Mouse (Mus musculus) neural tube, embryonic 11.5 days (tissue): ENCODE measurements around the gene Fgr. TPM values are rescaled to one million over a fixed set of nuclear protein-coding genes. Genes with fewer than 3 reads are reported as not detected.

Experiments used
- ATAC-seq: fragments of 200-750 bp; cut with Nextera tagmentation; 2 replicates; pipeline ENCODE4 v1.8.0; 2017; ENCODE audit warnings: moderate number of reproducible peaks, mild to moderate bottlenecking, moderate TSS enrichment, moderate library complexity; ENCODE audit not compliant: insufficient read depth, low FRiP score, low TSS enrichment
- DNase-seq: peaks from one replicate; pipeline ENCODE4 v3.0.0-alpha.2; 2015; ENCODE audit warnings: low spot score
- H3K27ac ChIP-seq: fragments of 300-500 bp; sonication (generic); 2 replicates; pipeline ENCODE4 v1.5.1; 2014; ENCODE audit warnings: low read depth, mild to moderate bottlenecking, low read length
- H3K27me3 ChIP-seq: fragments of 300-500 bp; sonication (generic); 2 replicates; pipeline ENCODE4 v1.6.1; 2014; ENCODE audit warnings: mild to moderate bottlenecking, low read length, mixed read lengths; ENCODE audit not compliant: control insufficient read depth, insufficient read depth
- H3K36me3 ChIP-seq: fragments of 300-500 bp; sonication (generic); 2 replicates; pipeline ENCODE4 v1.6.1; 2014; ENCODE audit warnings: mild to moderate bottlenecking, low read length, moderate library complexity, mixed read lengths; ENCODE audit not compliant: control insufficient read depth, insufficient read depth
- H3K4me1 ChIP-seq: fragments of 300-500 bp; sonication (generic); 2 replicates; pipeline ENCODE4 v1.6.1; 2014; ENCODE audit warnings: low read length, mixed read lengths; ENCODE audit not compliant: control insufficient read depth, insufficient read depth
- H3K4me2 ChIP-seq: fragments of 300-500 bp; sonication (generic); 2 replicates; pipeline ENCODE4 v1.6.1; 2014; ENCODE audit warnings: low read depth, mild to moderate bottlenecking, moderate library complexity
- H3K4me3 ChIP-seq: fragments of 300-500 bp; sonication (generic); 2 replicates; pipeline ENCODE4 v1.5.1; 2014; ENCODE audit warnings: low read depth, low read length
- H3K9ac ChIP-seq: fragments of 300-500 bp; sonication (generic); 2 replicates; pipeline ENCODE4 v1.6.1; 2014; ENCODE audit warnings: mild to moderate bottlenecking, low read length
- H3K9me3 ChIP-seq: fragments of 300-500 bp; sonication (generic); 2 replicates; pipeline ENCODE4 v1.6.1; 2016; ENCODE audit warnings: low read length; ENCODE audit not compliant: control insufficient read depth
- WGBS: fragments of 180-500 bp; shearing (Covaris S2); extraction: QIAGEN DNeasy Blood & Tissue Kit; methylation state at CpG from one replicate; pipeline ENCODE4 v1.1.7; 2014; 5-methylcytosine and 5-hydroxymethylcytosine counted together
- polyA plus RNA-seq: library from polyadenylated mRNA; unstranded; fragments of >200 nt; fragmentation: Nextera tagmentation; extraction: Ambion mirVana; gene quantifications from 2 replicates; pipeline ENCODE4 v1.2.1, GENCODE M21; 2014

Gene Fgr
- polyA plus RNA-seq, 1 experiment from 2014 or later: 0.24 TPM

- no peak overlapping the region for H3K4me2 ChIP-seq
- no peak for DNase-seq
- H3K4me3 ChIP-seq: no peak overlapping the region
- no peaks in the 10 kb centered on the region for H3K9me3 ChIP-seq
- no peak overlapping the region for H3K9ac ChIP-seq
- WGBS: 37% methylated on average over 11 of the region's 11 CpGs
- H3K36me3 ChIP-seq: no peaks in the 10 kb centered on the region
- no peak for ATAC-seq
- H3K4me1 ChIP-seq: peaks cover 82% of the 10 kb centered on the region
- H3K27me3 ChIP-seq: no peaks in the 10 kb centered on the region
- no peak overlapping the region for H3K27ac ChIP-seq
These were observed 72.0 kb downstream of the Fgr start for GRCm38 (mm10) chr4:133045771-133046474.

GRCm38 (mm10) chr4:133046691-133047352 is 72.9 kb downstream of the Fgr start:
- no peak for DNase-seq
- Histone ChIP-seq H3K27ac (peak overlapping the region; percentile 63), H3K27me3 (no peaks in the 10 kb centered on the region), H3K36me3 (no peaks in the 10 kb centered on the region), H3K4me3 (no peak overlapping the region), H3K4me1 (peaks cover 82% of the 10 kb centered on the region), H3K4me2 (peak overlapping the region; percentile 22; the same call in 1 of the 2 replicates), H3K9me3 (no peaks in the 10 kb centered on the region), H3K9ac (peak overlapping the region; percentile 37; the same call in 1 of the 2 replicates)
- ATAC-seq: 0 out of 2 replicates have a peak, but pooled peaks have one; percentile 7
- WGBS: 29% methylated on average over 11 of the region's 12 CpGs

GRCm38 (mm10) chr4:133047353-133048105 is 73.6 kb downstream of the Fgr start:
- H3K4me2 ChIP-seq: peak overlapping the region; percentile 22; the same call in 1 of the 2 replicates
- H3K9ac ChIP-seq: peak overlapping the region; percentile 37
- H3K9me3 ChIP-seq: no peaks in the 10 kb centered on the region
- peak overlapping the region; percentile 63 for H3K27ac ChIP-seq
- H3K4me3 ChIP-seq: no peak overlapping the region
- H3K27me3 ChIP-seq: no peaks in the 10 kb centered on the region
- ATAC-seq (peak; percentile 29; the same call in 1 of the 2 replicates), DNase-seq (peak; percentile 80)
- 7% methylated on average over 16 of the region's 16 CpGs for WGBS
- H3K36me3 ChIP-seq: no peaks in the 10 kb centered on the region
- H3K4me1 ChIP-seq: peaks cover 81% of the 10 kb centered on the region

DNA sequence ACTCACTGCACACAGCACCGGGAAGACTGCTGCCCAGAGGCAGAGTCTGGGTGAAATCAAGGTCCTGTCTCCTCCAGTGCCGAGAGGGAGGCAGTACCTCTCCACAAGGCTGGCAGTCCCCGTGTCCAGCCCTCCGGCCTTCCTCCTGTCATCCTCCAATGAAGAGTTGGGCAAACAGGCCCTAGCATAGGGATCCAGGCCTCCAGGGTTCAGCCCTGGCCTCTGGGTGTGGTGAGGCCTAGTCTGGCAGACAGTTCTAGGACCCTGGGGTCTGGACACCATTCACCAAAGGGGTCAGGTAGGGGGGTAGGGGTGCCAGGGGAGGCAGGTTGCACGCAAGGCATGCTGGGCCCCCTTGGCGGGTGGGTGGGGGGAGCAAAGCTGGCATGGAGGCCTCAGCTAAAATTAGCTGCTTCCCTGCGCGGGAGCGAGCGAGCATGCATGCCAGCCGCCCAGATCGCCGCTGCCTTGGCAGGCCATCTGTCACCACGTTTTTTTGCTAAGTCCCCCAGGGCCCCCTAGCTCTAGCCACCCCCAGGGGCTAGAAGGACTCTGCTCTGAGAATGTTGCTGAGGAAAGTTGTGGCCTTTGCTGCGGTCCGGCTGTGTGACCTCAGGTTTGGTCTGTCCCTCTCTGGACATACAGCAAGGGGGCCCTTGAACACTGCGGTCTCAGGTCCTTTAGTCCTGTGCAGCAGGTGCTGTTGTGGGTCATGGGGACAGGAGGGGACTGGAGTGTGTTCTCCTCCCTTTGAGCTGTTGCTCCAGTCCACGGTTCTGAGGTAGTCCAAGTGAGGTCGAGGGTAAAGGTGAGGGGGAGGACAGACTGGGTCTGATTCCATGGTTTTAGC is 75.4 kb downstream of the Fgr start:
- H3K4me2 ChIP-seq: no peak overlapping the region
- no peaks in the 10 kb centered on the region for H3K9me3 ChIP-seq
- H3K27me3 ChIP-seq: no peaks in the 10 kb centered on the region
- WGBS: 69% methylated on average over 19 of the region's 19 CpGs
- ATAC-seq: no peak
- H3K4me1 ChIP-seq: peaks cover 64% of the 10 kb centered on the region
- peak overlapping the region; percentile 14 for H3K9ac ChIP-seq
- H3K36me3 ChIP-seq: no peaks in the 10 kb centered on the region
- DNase-seq: no peak
- no peak overlapping the region for H3K27ac ChIP-seq
- H3K4me3 ChIP-seq: no peak overlapping the region

DNA sequence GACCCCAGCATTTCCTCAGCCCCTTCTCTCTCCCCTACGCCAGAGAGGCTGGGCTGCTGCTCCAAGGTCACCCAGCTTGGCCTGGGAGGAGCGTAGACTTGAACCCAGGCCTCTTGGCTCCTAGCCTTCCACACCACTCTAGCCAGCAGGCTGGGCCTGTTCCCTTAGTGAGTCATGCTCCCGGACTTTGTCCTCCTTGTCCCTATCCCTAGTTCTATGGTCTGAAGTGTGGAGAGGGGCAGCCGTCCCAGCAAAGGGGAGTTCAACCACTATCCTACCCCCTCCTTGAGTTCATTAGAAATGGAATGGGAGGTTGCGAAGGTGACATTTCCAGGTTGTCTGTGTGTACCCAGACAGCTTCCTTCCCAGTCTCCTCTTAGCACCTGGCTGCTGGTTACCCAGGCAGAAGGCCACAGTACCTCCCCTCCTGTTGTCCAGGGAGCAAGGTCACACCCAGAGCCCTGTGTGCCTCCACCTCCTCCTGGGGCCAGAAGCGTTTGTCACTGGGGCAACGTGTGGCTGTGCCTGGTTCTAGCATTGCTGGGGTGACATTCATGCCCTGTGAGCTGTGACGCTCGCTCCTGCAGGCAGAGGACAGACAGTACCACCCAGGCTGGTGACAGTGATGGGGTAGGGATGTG is 76.4 kb downstream of the Fgr start:
- H3K27ac ChIP-seq: no peak overlapping the region
- H3K27me3 ChIP-seq: no peaks in the 10 kb centered on the region
- DNase-seq (no peak), ATAC-seq (no peak)
- H3K4me3 ChIP-seq: no peak overlapping the region
- peaks cover 54% of the 10 kb centered on the region for H3K4me1 ChIP-seq
- H3K4me2 ChIP-seq: no peak overlapping the region
- no peak overlapping the region for H3K9ac ChIP-seq
- H3K9me3 ChIP-seq: no peaks in the 10 kb centered on the region
- no peaks in the 10 kb centered on the region for H3K36me3 ChIP-seq
- WGBS: 70% methylated on average over 9 of the region's 9 CpGs

DNA sequence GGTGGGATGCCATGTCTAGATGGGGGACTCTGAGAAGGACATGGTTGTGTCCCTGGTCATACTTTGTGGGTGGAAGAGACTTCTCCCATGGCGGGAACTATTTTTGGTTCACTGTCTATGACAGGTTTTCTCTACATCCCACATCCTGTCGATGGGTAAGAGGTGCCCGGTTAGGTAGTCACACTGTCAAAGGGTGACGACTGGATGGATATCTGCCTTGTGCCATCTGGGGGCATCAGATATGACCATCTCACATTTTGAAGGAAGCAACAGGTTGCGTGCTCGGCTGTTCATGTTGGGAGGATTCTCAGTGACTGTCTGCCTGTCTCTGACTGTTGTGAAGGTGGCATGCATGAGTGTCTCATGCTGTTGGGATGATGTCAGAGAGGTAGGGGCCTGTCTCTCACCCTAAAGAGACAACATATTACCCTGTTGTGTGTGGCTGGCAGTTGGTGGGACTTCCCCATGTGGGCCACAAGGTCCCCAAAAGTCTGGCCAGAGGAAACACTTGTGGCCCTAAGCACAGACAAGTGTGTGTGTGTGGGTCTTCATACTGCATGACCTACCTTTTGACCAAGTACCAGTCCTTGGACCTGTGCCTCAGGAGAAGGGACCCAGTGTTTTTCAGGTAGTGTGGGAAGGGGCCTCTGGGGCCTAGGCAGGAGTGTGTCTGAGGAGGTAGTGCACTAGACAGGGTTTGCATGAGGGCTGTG is 77.1 kb downstream of the Fgr start:
- Histone ChIP-seq H3K27ac (no peak overlapping the region), H3K9me3 (no peaks in the 10 kb centered on the region), H3K4me2 (no peak overlapping the region), H3K36me3 (no peaks in the 10 kb centered on the region), H3K27me3 (no peaks in the 10 kb centered on the region), H3K4me3 (no peak overlapping the region), H3K9ac (no peak overlapping the region), H3K4me1 (peaks cover 52% of the 10 kb centered on the region)
- no peak for ATAC-seq
- no peak for DNase-seq
- 91% methylated on average over 6 of the region's 6 CpGs for WGBS

DNA sequence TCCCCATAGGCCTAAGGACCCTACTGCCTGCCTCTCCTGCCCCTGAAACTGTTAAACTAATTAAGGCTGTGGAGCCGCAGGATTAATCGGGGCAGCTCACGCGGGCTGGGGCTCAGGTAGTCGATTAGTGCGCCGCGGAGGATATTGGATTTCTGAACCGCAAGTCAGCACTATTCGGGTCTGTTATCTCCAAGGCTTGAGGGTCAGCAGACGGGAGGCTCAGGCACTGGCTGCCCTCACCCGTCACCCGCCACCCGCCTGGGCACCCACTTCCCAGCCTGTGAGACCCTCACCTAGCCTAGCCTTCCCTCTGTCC is 77.6 kb downstream of the Fgr start:
- 61% methylated on average over 14 of the region's 14 CpGs for WGBS
- Histone ChIP-seq H3K36me3 (no peaks in the 10 kb centered on the region), H3K9ac (no peak overlapping the region), H3K4me2 (no peak overlapping the region), H3K4me1 (peaks cover 51% of the 10 kb centered on the region), H3K4me3 (no peak overlapping the region), H3K27me3 (no peaks in the 10 kb centered on the region), H3K9me3 (no peaks in the 10 kb centered on the region), H3K27ac (peak overlapping the region; percentile 60; the same call in 1 of the 2 replicates)
- no peak for ATAC-seq
- no peak for DNase-seq
